7 mouse cellular contexts compared by ENCODE assay signal in genomic region chr7:87411373-87411772, GRCm38 (mm10).
DNase-seq lines count a peak whose midpoint lies in the region; ATAC-seq and TF ChIP-seq lines count a peak whose summit lies in the region.
"Not testable (repeated sequence)": the region's sequence is repeated elsewhere in the genome, so short reads cannot be mapped to it uniquely, and the experiment has no call there.

No protein-coding gene starts in this region.

- peak; percentile 18 for DNase-seq in MEL (ENCODE audit: low read depth, low spot score)
- DNase-seq in adrenal gland, postnatal 25 days = peak; percentile 1
- peak; percentile 12 for DNase-seq in embryo, embryonic 11 days
- peak; percentile 2 to 7 for DNase-seq in heart, postnatal 14 days
- DNase-seq in kidney, postnatal 36 days = peak; percentile 5 to 14
- peak; percentile 27 for DNase-seq in lung, postnatal 0 days (ENCODE audit: low spot score)
- DNase-seq in retina, embryonic 14.5 days (ENCODE audit: low spot score) = peak; percentile 37

- intact Hi-C loops in heart, postnatal 14 days (cut with DNase I) = loop anchor here (5.0 kb wide), 1 partner anchor 299 kb away; no protein-coding TSS in a partner anchor

- not testable (repeated sequence) for H3K9me3 ChIP-seq in MEL (replicated peaks; ENCODE audit: insufficient read depth, low read length); lung, postnatal 0 days (ENCODE audit: low read length)

- not testable (repeated sequence) for TF ChIP-seq POLR2A in MEL (IDR thresholded peaks at IDR 0.05; ENCODE audit: control insufficient read depth in 1 of 2, insufficient read depth in 1 of 2, low read depth in 1 of 2, low read length in 2 of 2, poor library complexity in 1 of 2)

- H3K27me3 ChIP-seq in MEL (ENCODE audit: control insufficient read depth in 1 of 2, insufficient read depth in 2 of 2, low read length in 2 of 2); lung, postnatal 0 days (replicated peaks; ENCODE audit: insufficient read depth, low read length): not testable (repeated sequence)

- not testable (repeated sequence) for TF ChIP-seq RAD21 in MEL (IDR thresholded peaks at IDR 0.05; ENCODE audit: low read depth, low read length)

- peak in 2 of 3 experiments; percentile 27 to 56; a peak in 3 of 6 replicates for TF ChIP-seq CTCF in MEL (IDR thresholded peaks at IDR 0.05 in 2 of 3, conservative IDR thresholded peaks at IDR 0.05 in 1 of 3; ENCODE audit: control insufficient read depth in 1 of 3, insufficient read depth in 1 of 3, low read depth in 2 of 3, low read length in 3 of 3, poor library complexity in 1 of 3, severe bottlenecking in 1 of 3)
- peak; percentile 65 for TF ChIP-seq CTCF in lung, postnatal 0 days (IDR thresholded peaks at IDR 0.05)

- not testable (repeated sequence) for H3K4me1 ChIP-seq in MEL (ENCODE audit: control insufficient read depth in 1 of 2, insufficient read depth in 2 of 2, low read length in 2 of 2); lung, postnatal 0 days (ENCODE audit: insufficient read depth, low read depth, low read length)

- WGBS in lung, postnatal 0 days = 11% methylated on average over 4 of the region's 4 CpGs

- not testable (repeated sequence) for TF ChIP-seq EP300 in MEL (IDR thresholded peaks at IDR 0.05; ENCODE audit: low read depth in 1 of 2, low read length in 2 of 2); lung, postnatal 0 days (IDR thresholded peaks at IDR 0.05)

- not testable (repeated sequence) for H3K79me2 ChIP-seq in MEL (ENCODE audit: control insufficient read depth, insufficient read depth, low read length, poor library complexity)

- H3K36me3 ChIP-seq in MEL (ENCODE audit: control insufficient read depth in 1 of 2, insufficient read depth in 2 of 2, low read length in 2 of 2); lung, postnatal 0 days (ENCODE audit: insufficient read depth, low read length): not testable (repeated sequence)

- H3K4me3 ChIP-seq in MEL (ENCODE audit: control insufficient read depth in 1 of 2, insufficient read depth in 1 of 2, low read depth in 2 of 2, low read length in 2 of 2); lung, postnatal 0 days (ENCODE audit: low read depth, low read length): not testable (repeated sequence)

- H3K27ac ChIP-seq in MEL (ENCODE audit: control insufficient read depth, low read depth, low read length); lung, postnatal 0 days (ENCODE audit: low read length): not testable (repeated sequence)

- not testable (repeated sequence) for H3K9ac ChIP-seq in MEL (ENCODE audit: control insufficient read depth, low read depth, low read length, poor library complexity, severe bottlenecking); lung, postnatal 0 days (replicated peaks; ENCODE audit: low read depth)

- not testable (repeated sequence) for H3K4me2 ChIP-seq in lung, postnatal 0 days (replicated peaks; ENCODE audit: low read depth, low read length)

- ATAC-seq in lung, postnatal 0 days = not testable (repeated sequence)

TF ChIP-seq in MEL, 35 proteins besides CTCF, POLR2A, EP300 and RAD21:
- peak; percentile 10; the same call in 1 of the 2 replicates for TF ChIP-seq SMC3 (IDR thresholded peaks at IDR 0.05; ENCODE audit: low read depth, low read length)
